Mouse (Mus musculus) heart, embryonic 14.5 days (tissue): ENCODE results near the gene Gm14569. TPM values are rescaled to one million over a fixed set of nuclear protein-coding genes. Genes with fewer than 3 reads are reported as not detected.

Source experiments
- microRNA-seq: library from miRNA; unstranded; fragments of <30 nt; microRNA quantifications from one replicate; pipeline ENCODE4, GENCODE M21; 2016
- polyA plus RNA-seq: library from polyadenylated mRNA; unstranded; fragments of >200 nt; fragmentation: Nextera tagmentation; extraction: Ambion mirVana; gene quantifications from 2 replicates; pipeline ENCODE4 v1.2.1, GENCODE M21; 2014

The Gm14569 gene
- polyA plus RNA-seq, 1 experiment from 2014 or later: not detected

Small RNAs within 50 kb of the gene (microRNA-seq; reads per million reads assigned to microRNA genes)
- gene Gm44485: not detected

Other genes starting within 250 kb of the Gm14569 start
- 0.28 and 0.70 TPM in 2 replicates for gene Lonrf3, start 163.5 kb downstream of the Gm14569 start, polyA plus RNA-seq
- gene Gm6268, start 90.5 kb downstream of the Gm14569 start, polyA plus RNA-seq: not detected in 2 replicates
- gene Pgrmc1, start 106.4 kb upstream of the Gm14569 start, polyA plus RNA-seq: 125 and 131 TPM in 2 replicates
- 1.5 and 2.0 TPM in 2 replicates for gene Akap17b, start 153.6 kb upstream of the Gm14569 start, polyA plus RNA-seq